Mouse (Mus musculus): ENCODE measurements around the gene Ppp1r12a.
"Not testable (repeated sequence)": the region's sequence is repeated elsewhere in the genome, so short reads cannot be mapped to it uniquely, and the experiment has no call there.

Ppp1r12a gene

DNA sequence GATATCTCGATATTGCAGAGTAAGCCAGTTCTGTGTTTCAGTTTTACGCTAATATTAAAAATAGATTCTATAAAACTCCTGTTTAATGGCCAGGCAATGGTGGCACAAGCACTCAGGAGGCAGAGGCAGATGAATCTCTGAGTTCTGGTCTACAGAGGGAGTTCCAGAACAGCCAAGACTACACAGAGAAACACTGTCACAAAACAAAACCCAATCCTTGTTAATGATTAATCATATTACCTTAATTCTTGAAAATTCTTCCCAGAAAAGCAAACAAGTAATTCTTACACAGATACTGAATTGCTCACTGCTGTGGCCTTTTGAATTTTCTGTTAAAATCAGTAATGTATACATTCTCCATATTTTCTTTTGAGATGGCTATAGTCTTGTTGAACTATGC is 37.0 kb downstream of the Ppp1r12a start:
- DNase-seq (ENCODE audit: low read depth, low spot score), result no peak

GRCm38 (mm10) chr10:108202126-108202525 is 40.1 kb downstream of the Ppp1r12a start:
- DNase-seq (ENCODE audit: low read depth, low spot score), result no peak

DNA sequence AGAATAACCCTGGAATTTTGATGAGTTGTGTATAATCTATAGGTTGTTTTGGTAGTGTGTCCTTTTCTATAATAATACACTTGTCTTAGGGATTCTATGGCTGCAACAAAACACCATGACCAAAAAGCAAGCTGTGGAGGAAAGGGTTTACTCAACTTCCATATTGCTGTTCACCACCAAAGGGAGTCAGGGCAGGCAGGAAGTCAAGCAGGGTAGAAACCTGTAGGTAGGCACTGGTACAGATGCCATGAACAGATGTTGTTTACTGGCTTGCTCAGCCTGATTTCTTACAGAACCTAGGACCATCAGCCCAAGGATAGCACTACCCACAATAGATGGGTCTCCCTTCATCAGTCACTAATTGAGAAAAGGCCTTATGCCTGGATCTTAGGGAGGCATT is 41.4 kb downstream of the Ppp1r12a start:
- DNase-seq (ENCODE audit: low read depth, low spot score), result no peak

- DNase-seq (ENCODE audit: low read depth, low spot score), result no peak
Observed at GRCm38 (mm10) chr10:108209396-108209795, 47.4 kb downstream of the Ppp1r12a start.

GRCm38 (mm10) chr10:108224413-108224812 is 62.4 kb downstream of the Ppp1r12a start:
- no peak for DNase-seq (ENCODE audit: low read depth, low spot score)

DNA sequence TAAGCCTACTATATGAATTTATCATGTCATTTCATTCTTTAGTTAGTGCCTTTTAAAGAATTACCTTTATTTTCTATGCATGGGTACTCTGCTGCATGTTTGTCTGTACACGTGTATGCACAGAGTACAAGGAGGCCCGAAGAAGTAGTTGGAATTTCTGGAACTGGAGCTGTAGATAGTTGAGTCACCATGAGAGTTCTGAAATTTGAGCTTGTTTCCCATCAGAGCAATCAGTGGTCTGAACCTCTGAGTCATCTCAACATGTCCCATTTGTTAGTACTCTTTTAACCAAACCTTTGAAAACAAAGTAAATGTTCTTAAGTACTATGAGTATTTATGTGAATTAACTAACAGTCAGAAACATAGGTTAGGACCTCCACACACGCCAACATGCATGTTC is 75.1 kb downstream of the Ppp1r12a start:
- no peak for DNase-seq (ENCODE audit: low read depth, low spot score)

GRCm38 (mm10) chr10:108239061-108239460 is 77.1 kb downstream of the Ppp1r12a start:
- no peak for DNase-seq (ENCODE audit: low read depth, low spot score)

DNA sequence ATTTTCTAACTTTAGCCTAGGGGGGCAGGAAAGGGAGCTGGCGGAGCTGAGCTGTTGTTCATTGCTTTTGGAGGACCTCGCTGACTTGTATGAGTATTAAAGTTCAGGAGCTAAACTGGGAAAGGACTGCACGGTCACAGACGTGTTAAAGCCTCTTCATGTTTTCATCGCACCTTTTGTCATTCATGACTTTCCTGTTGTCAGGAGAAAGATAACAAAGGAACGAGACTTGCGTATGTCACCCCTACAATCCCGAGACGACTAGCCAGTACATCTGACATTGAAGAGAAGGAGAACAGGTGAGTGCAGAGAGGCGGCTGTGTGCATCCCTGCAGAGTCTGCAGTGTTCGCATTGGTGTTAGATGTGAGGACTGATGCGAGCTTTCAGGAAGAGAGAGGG is 88.7 kb downstream of the Ppp1r12a start:
- no peak for DNase-seq (ENCODE audit: low read depth, low spot score)

GRCm38 (mm10) chr10:108251181-108251580 is 89.2 kb downstream of the Ppp1r12a start:
- no peak for DNase-seq (ENCODE audit: low read depth, low spot score)

DNA sequence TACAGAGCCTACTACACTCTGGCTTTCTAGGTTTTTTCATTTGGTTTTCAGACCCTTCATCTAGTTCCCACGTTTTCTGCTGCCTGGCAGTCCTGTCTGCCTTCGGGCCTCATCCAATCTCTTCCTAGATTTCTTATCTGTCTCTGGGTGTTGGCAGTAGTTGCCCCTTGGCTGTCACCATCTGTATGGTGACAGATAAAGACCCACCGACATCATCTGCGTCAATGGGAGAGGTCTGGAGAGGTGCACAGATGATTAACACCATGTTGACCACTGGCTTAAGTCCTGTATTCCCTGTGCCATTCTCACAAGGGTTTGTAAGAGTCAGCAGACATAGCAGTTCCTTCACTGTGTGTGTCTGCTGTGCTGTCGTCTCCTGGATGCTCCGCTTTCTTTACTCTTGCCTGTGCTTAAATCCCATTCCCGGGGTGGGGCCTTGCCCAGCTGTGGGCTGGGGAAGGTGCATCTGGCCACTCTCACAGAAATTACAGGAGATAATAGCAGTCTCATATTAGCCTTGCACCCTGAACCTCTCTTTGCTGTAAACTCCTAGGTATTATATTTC is 93.9 kb downstream of the Ppp1r12a start:
- DNase-seq (ENCODE audit: low read depth, low spot score), result no peak

- no peak for DNase-seq (ENCODE audit: low read depth, low spot score)
Observed at GRCm38 (mm10) chr10:108260931-108261330, 98.9 kb downstream of the Ppp1r12a start.

DNA sequence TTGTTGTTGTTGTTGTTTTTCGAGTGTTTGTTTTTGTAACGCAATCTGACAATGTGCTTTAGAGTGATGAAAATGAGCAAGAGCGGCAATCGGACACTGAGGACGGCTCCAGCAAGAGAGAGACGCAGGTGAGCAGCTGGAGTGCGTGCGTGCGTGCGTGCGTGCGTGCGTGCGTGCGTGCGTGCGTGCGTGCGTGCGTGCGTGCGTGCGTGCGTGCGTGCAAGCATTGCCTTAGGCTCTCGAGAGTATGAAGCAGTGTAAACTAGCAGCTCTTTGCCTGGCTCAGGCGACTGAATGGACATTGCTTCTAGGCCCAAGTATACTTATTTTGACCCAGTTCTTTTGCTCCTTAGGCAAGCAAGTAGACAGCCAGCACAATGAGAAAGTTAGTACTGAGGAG is 102.6 kb downstream of the Ppp1r12a start:
- DNase-seq (ENCODE audit: low read depth, low spot score), result no peak

- no peak for DNase-seq (ENCODE audit: low read depth, low spot score)
Observed at GRCm38 (mm10) chr10:108271201-108271600, 109.2 kb downstream of the Ppp1r12a start.

DNA sequence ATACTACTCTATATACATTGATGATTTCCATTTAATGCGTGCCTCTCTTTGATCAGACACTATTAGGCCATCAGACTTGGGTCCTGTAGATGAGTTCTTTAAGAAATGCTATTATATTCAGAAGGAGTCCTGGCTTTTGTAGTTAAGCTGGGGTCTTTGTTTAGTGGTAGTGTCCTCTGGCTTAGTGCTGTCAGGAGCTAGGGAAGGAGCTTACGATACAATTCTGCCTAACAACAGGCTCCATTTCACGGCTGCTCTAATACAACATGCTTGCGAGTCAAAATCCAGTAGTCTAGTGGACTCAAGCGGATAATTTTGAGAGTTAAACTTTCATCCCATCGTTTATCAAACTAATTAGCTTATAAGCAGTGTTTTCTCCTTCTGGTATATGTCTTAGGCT is 114.7 kb downstream of the Ppp1r12a start:
- no peak for DNase-seq (ENCODE audit: low read depth, low spot score)

DNA sequence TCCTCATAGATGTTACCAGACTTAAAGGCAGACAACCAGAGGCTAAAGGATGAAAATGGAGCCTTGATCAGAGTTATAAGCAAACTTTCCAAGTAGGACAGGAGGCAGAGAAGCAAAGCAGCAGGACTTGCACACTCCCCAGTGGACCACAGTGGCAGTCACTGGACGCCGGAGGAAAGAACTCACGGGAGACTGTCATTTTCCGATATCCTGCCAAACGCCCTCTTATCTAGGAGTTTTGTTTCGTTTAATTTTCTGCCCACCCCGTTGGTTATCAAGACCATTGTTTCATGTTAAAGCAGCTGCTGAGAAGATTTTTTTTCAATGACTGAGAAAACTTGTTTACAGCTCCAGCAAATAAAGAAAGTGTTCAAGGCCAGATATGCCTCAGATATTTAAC is 115.2 kb downstream of the Ppp1r12a start:
- DNase-seq (ENCODE audit: low read depth, low spot score), result no peak

- not testable (repeated sequence) for DNase-seq (ENCODE audit: low read depth, low spot score)
Observed at GRCm38 (mm10) chr10:108281099-108281498, 119.1 kb downstream of the Ppp1r12a start.

GRCm38 (mm10) chr10:108282351-108282750 is 120.4 kb downstream of the Ppp1r12a start:
- DNase-seq (ENCODE audit: low read depth, low spot score), result no peak

DNA sequence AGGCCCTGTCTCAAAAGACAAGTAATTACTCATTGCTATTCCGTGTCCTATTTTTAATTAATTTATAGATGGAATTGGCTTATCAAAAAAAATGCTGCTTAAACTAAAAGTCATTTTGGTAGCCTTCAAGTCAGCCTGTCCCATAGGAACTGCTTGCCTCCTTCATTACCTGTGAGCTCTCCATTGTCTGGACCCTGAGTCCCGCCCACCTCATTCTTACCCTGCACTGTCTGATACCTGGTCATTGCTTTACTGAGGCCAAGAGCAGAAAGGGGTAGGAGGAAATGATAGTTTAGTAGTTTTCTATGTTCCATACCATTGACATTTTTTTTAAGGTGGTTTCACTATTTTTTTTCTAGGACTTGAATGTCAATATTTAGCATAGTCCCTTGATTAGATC is 121.4 kb downstream of the Ppp1r12a start:
- no peak for DNase-seq (ENCODE audit: low read depth, low spot score)

DNA sequence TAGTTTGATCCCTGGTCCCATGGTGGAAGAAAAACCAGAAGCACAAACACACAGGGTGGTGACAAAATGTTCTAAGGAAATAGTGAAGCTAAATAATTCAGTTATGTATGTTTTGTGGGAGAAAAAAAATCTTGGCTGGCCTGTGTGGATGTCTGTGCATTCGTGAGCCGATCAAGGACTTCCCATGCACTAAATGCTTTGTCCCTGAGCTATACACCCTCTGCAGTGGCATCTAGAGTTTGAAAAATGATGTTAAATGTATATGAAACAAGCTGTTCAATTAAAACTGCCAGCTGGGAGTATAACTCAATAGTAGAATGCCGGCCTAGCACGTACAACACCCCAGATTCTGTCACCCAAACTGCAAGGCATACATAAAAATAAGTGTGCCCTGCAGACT is 121.8 kb downstream of the Ppp1r12a start:
- DNase-seq (ENCODE audit: low read depth, low spot score), result no peak

DNA sequence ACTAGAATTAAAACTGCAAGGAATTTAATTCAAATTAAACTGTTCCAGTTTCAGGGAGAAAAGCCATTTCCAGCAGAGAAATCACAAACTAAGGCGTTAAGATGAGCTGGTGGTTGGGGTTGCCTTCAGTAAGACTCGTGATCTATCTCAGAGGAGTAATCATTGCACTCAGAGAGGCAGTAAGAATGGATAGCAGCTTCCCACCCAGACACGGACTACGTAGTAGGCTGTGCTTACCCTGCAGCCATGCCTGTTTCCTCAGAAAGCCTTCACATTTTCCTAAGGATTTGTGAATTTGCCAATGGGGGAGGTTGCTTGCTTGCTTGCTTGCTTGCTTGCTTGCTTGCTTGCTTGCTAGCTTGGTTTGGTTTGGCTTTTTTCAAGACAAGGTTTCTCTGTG is 122.5 kb downstream of the Ppp1r12a start:
- no peak for DNase-seq (ENCODE audit: low read depth, low spot score)

GRCm38 (mm10) chr10:108284977-108285376 is 123.0 kb downstream of the Ppp1r12a start:
- DNase-seq (ENCODE audit: low read depth, low spot score), result no peak

GRCm38 (mm10) chr10:108286658-108287437 is 124.9 kb downstream of the Ppp1r12a start:
- DNase-seq (ENCODE audit: low read depth, low spot score), result no peak

DNA sequence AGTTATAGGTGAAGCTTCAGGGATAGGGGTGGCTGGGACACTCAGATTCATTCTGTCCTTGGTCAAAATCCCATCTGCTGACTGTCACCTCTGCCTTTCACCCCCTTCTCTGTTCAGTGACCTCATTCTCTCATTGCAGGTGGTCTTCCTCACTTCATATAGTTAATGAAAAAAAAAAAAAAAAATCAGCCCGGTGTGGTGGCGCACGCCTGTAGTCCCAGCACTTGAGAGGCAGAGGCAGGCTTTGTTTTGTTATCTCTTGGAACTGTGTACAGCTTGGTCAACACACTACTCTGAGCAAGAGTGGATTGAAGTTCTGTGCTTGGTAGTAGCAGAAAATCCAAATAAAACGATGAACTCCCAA is 125.4 kb downstream of the Ppp1r12a start:
- DNase-seq (ENCODE audit: low read depth, low spot score), result no peak

DNA sequence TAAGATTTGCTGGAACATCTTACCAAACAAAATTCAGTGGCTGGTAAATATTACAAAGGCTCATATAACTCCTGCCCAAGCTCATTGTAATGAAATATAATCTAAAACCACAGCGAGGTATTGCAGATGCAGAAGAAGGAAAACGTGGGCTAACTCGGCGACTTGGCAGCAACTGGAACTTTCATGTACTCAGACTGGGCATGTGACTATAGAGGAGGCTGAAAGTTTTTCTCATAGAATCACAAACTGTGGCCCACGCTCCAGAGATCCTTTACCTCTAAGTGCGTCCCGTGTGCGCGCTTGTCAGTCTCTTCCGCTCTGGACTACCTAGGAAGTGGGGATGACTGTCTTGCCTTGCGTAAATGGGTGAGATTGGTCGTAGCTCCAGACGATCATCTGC is 128.1 kb downstream of the Ppp1r12a start:
- no peak for DNase-seq (ENCODE audit: low read depth, low spot score)
